Mouse (Mus musculus): ENCODE data around the gene Avpr1b. TPM values are rescaled to one million over a fixed set of nuclear protein-coding genes. Genes with fewer than 3 reads are reported as not detected.
A peak's percentile ranks its signal among the peaks of the same experiment; 100 is the strongest.
"Not testable (repeated sequence)": the region's sequence is repeated elsewhere in the genome, so short reads cannot be mapped to it uniquely, and the experiment has no call there.

Avpr1b gene
- polyA plus RNA-seq, 2 experiments = not detected

GRCm38 (mm10) chr1:131562081-131562480, 37.0 kb upstream of the Avpr1b start:
- H3K4me1 ChIP-seq (replicated peaks; ENCODE audit: control insufficient read depth in 2 of 2, insufficient read depth in 2 of 2, low read length in 1 of 2) = no peaks in the 10 kb centered on the region
- 70% methylated on average over 2 of the region's 2 CpGs for WGBS (ENCODE audit: insufficient replicate concordance)
- ATAC-seq (ENCODE audit: insufficient read depth) = no peak

GRCm38 (mm10) chr1:131566056-131566455, 33.0 kb upstream of the Avpr1b start:
- not testable (repeated sequence) for H3K4me3 ChIP-seq (ENCODE audit: insufficient read depth in 1 of 2, low read depth in 2 of 2, low read length in 2 of 2); H3K9ac ChIP-seq (replicated peaks); H3K27me3 ChIP-seq (ENCODE audit: control insufficient read depth, insufficient read depth, low read length); H3K4me1 ChIP-seq (replicated peaks; ENCODE audit: control insufficient read depth in 2 of 2, insufficient read depth in 2 of 2, low read length in 1 of 2); H3K36me3 ChIP-seq (replicated peaks; ENCODE audit: control insufficient read depth, insufficient read depth, low read depth); H3K27ac ChIP-seq; H3K9me3 ChIP-seq (ENCODE audit: control insufficient read depth, low read length)
- DNase-seq (ENCODE audit: low read depth in 3 of 3, low spot score in 3 of 3) (peak; percentile 3 to 29 (median 19)), ATAC-seq (ENCODE audit: insufficient read depth) (peak; percentile 50; the same call in 1 of the 2 replicates)
- WGBS (ENCODE audit: insufficient replicate concordance) = 15% methylated on average over 11 of the region's 11 CpGs
- peak; percentile 47 for TF ChIP-seq CTCF (IDR thresholded peaks at IDR 0.05; ENCODE audit: low read depth)
- peak overlapping the region; percentile 13; the same call in 1 of the 2 replicates for H3K4me2 ChIP-seq (ENCODE audit: low read depth)

More at GRCm38 (mm10) chr1:131562081-131562480, 37.0 kb upstream of the Avpr1b start:
- Histone ChIP-seq H3K36me3 (replicated peaks; ENCODE audit: control insufficient read depth, insufficient read depth, low read depth) (no peaks in the 10 kb centered on the region), H3K9ac (replicated peaks) (no peak overlapping the region), H3K27me3 (ENCODE audit: control insufficient read depth, insufficient read depth, low read length) (no peaks in the 10 kb centered on the region), H3K4me3 (ENCODE audit: insufficient read depth in 1 of 2, low read depth in 2 of 2, low read length in 2 of 2) (no peak overlapping the region), H3K9me3 (ENCODE audit: control insufficient read depth, low read length) (no peaks in the 10 kb centered on the region), H3K27ac (no peak overlapping the region), H3K4me2 (ENCODE audit: low read depth) (no peak overlapping the region)
- DNase-seq (ENCODE audit: low read depth in 3 of 3, low spot score in 3 of 3) = no peak
- TF ChIP-seq EP300 (IDR thresholded peaks at IDR 0.05; ENCODE audit: low read depth) (no peak), CTCF (IDR thresholded peaks at IDR 0.05; ENCODE audit: low read depth) (no peak)

- WGBS (ENCODE audit: insufficient replicate concordance) = 61% methylated on average over 6 of the region's 6 CpGs
- H3K27me3 ChIP-seq (ENCODE audit: control insufficient read depth, insufficient read depth, low read length) = no peaks in the 10 kb centered on the region
- no peak overlapping the region for H3K27ac ChIP-seq
- TF ChIP-seq EP300 (IDR thresholded peaks at IDR 0.05; ENCODE audit: low read depth) = no peak
- TF ChIP-seq CTCF (IDR thresholded peaks at IDR 0.05; ENCODE audit: low read depth) = no peak
- H3K9me3 ChIP-seq (ENCODE audit: control insufficient read depth, low read length) = no peaks in the 10 kb centered on the region
- no peak overlapping the region for H3K4me3 ChIP-seq (ENCODE audit: insufficient read depth in 1 of 2, low read depth in 2 of 2, low read length in 2 of 2)
- no peaks in the 10 kb centered on the region for H3K4me1 ChIP-seq (replicated peaks; ENCODE audit: control insufficient read depth in 2 of 2, insufficient read depth in 2 of 2, low read length in 1 of 2)
- ATAC-seq (ENCODE audit: insufficient read depth) (no peak), DNase-seq (ENCODE audit: low read depth in 3 of 3, low spot score in 3 of 3) (no peak)
- H3K9ac ChIP-seq (replicated peaks) = no peak overlapping the region
- no peak overlapping the region for H3K4me2 ChIP-seq (ENCODE audit: low read depth)
- no peaks in the 10 kb centered on the region for H3K36me3 ChIP-seq (replicated peaks; ENCODE audit: control insufficient read depth, insufficient read depth, low read depth)
These were observed 29.3 kb upstream of the Avpr1b start for GRCm38 (mm10) chr1:131569721-131570120.

- ATAC-seq (ENCODE audit: insufficient read depth) = no peak
- no peaks in the 10 kb centered on the region for H3K27me3 ChIP-seq (ENCODE audit: control insufficient read depth, insufficient read depth, low read length)
- H3K4me3 ChIP-seq (ENCODE audit: insufficient read depth in 1 of 2, low read depth in 2 of 2, low read length in 2 of 2) = no peak overlapping the region
- no peaks in the 10 kb centered on the region for H3K9me3 ChIP-seq (ENCODE audit: control insufficient read depth, low read length)
- H3K4me2 ChIP-seq (ENCODE audit: low read depth) = no peak overlapping the region
- TF ChIP-seq EP300 (IDR thresholded peaks at IDR 0.05; ENCODE audit: low read depth) (no peak), CTCF (IDR thresholded peaks at IDR 0.05; ENCODE audit: low read depth) (no peak)
- no peak overlapping the region for H3K27ac ChIP-seq
- peak in 2 of 3 experiments; percentile 4 to 6 for DNase-seq (ENCODE audit: low read depth in 3 of 3, low spot score in 3 of 3)
- H3K9ac ChIP-seq (replicated peaks) = no peak overlapping the region
- no peaks in the 10 kb centered on the region for H3K36me3 ChIP-seq (replicated peaks; ENCODE audit: control insufficient read depth, insufficient read depth, low read depth)
- H3K4me1 ChIP-seq (replicated peaks; ENCODE audit: control insufficient read depth in 2 of 2, insufficient read depth in 2 of 2, low read length in 1 of 2) = no peaks in the 10 kb centered on the region
- 66% methylated on average over 4 of the region's 4 CpGs for WGBS (ENCODE audit: insufficient replicate concordance)
These were observed 28.6 kb upstream of the Avpr1b start for GRCm38 (mm10) chr1:131570391-131570790.

GRCm38 (mm10) chr1:131573721-131574120, 25.3 kb upstream of the Avpr1b start:
- H3K27ac ChIP-seq = no peak overlapping the region
- ATAC-seq (ENCODE audit: insufficient read depth) = peak; percentile 93
- no peaks in the 10 kb centered on the region for H3K4me1 ChIP-seq (replicated peaks; ENCODE audit: control insufficient read depth in 2 of 2, insufficient read depth in 2 of 2, low read length in 1 of 2)
- no peaks in the 10 kb centered on the region for H3K9me3 ChIP-seq (ENCODE audit: control insufficient read depth, low read length)
- no peaks in the 10 kb centered on the region for H3K27me3 ChIP-seq (ENCODE audit: control insufficient read depth, insufficient read depth, low read length)
- peak; percentile 49 to 52 (median 52) for DNase-seq (ENCODE audit: low read depth in 3 of 3, low spot score in 3 of 3)
- no peak overlapping the region for H3K4me2 ChIP-seq (ENCODE audit: low read depth)
- WGBS (ENCODE audit: insufficient replicate concordance) = 82% methylated on average over 14 of the region's 14 CpGs
- no peaks in the 10 kb centered on the region for H3K36me3 ChIP-seq (replicated peaks; ENCODE audit: control insufficient read depth, insufficient read depth, low read depth)
- no peak overlapping the region for H3K4me3 ChIP-seq (ENCODE audit: insufficient read depth in 1 of 2, low read depth in 2 of 2, low read length in 2 of 2)
- TF ChIP-seq EP300 (IDR thresholded peaks at IDR 0.05; ENCODE audit: low read depth) (no peak), CTCF (IDR thresholded peaks at IDR 0.05; ENCODE audit: low read depth) (no peak)
- no peak overlapping the region for H3K9ac ChIP-seq (replicated peaks)

All from liver, embryonic 14.5 days (tissue).